Mouse (Mus musculus): ENCODE measurements at regions not wholly inside any gene's neighbourhood (a gene's known extent, or its start where the extent isn't known, plus 50 kb on each side); places are given as distances from the start of the nearest gene placed in this dataset.
A peak's percentile ranks its signal among the peaks of the same experiment; 100 is the strongest.

- DNase-seq (ENCODE audit: low read depth) = no peak
These were observed 149.9 kb downstream of the Kdr start for GRCm38 (mm10) chr5:75828332-75828731.

- peak; percentile 99 for DNase-seq (ENCODE audit: low read depth)
These were observed 151.8 kb downstream of the Kdr start for GRCm38 (mm10) chr5:75826283-75827098.

- no peak for DNase-seq (ENCODE audit: low read depth)
These were observed 152.7 kb downstream of the Kdr start for GRCm38 (mm10) chr5:75825576-75825975.

- no peak for DNase-seq (ENCODE audit: low read depth)
These were observed 153.6 kb downstream of the Kdr start for GRCm38 (mm10) chr5:75824660-75825059.

- no peak for DNase-seq (ENCODE audit: low read depth)
These were observed 154.6 kb downstream of the Kdr start for GRCm38 (mm10) chr5:75823646-75824045.

- no peak for DNase-seq (ENCODE audit: low read depth)
These were observed 160.9 kb downstream of the Kdr start for GRCm38 (mm10) chr5:75817396-75817795.

- DNase-seq (ENCODE audit: low read depth) = no peak
These were observed 163.8 kb downstream of the Kdr start for GRCm38 (mm10) chr5:75814393-75814984.

- DNase-seq (ENCODE audit: low read depth) = peak; percentile 80
These were observed 165.6 kb downstream of the Kdr start for GRCm38 (mm10) chr5:75812686-75813085.

- DNase-seq (ENCODE audit: low read depth) = peak; percentile 60
These were observed 169.5 kb downstream of the Kdr start for GRCm38 (mm10) chr5:75808551-75809332.

GRCm38 (mm10) chr5:75805011-75805410, 173.2 kb downstream of the Kdr start:
- DNase-seq (ENCODE audit: low read depth) = peak; percentile 92

- peak; percentile 98 for DNase-seq (ENCODE audit: low read depth)
These were observed 173.9 kb downstream of the Kdr start for GRCm38 (mm10) chr5:75804340-75804739.

GRCm38 (mm10) chr5:75803012-75803411, 175.2 kb downstream of the Kdr start:
- peak; percentile 51 for DNase-seq (ENCODE audit: low read depth)

GRCm38 (mm10) chr5:75800040-75800989, 177.9 kb downstream of the Kdr start:
- DNase-seq (ENCODE audit: low read depth) = peak; percentile 22

- DNase-seq (ENCODE audit: low read depth) = peak; percentile 58
These were observed 178.6 kb downstream of the Kdr start for GRCm38 (mm10) chr5:75799627-75800026.

GRCm38 (mm10) chr5:75793184-75793583, 185.1 kb downstream of the Kdr start:
- DNase-seq (ENCODE audit: low read depth) = no peak

- peak; percentile 93 for DNase-seq (ENCODE audit: low read depth)
These were observed 186.5 kb downstream of the Kdr start for GRCm38 (mm10) chr5:75791738-75792137.

GRCm38 (mm10) chr5:75788087-75788486, 190.2 kb downstream of the Kdr start:
- DNase-seq (ENCODE audit: low read depth) = no peak

GRCm38 (mm10) chr5:75786196-75786595, 192.1 kb downstream of the Kdr start:
- DNase-seq (ENCODE audit: low read depth) = no peak

- DNase-seq (ENCODE audit: low read depth) = no peak
These were observed 193.2 kb downstream of the Kdr start for GRCm38 (mm10) chr5:75784998-75785593.

GRCm38 (mm10) chr5:75770592-75770991, 195.9 kb downstream of the Kit start:
- DNase-seq (ENCODE audit: low read depth) = no peak

- DNase-seq (ENCODE audit: low read depth) = no peak
These were observed 192.5 kb downstream of the Kit start for GRCm38 (mm10) chr5:75767213-75767612.
